15 mouse cellular contexts compared by ENCODE assay signal in the genomic region with DNA sequence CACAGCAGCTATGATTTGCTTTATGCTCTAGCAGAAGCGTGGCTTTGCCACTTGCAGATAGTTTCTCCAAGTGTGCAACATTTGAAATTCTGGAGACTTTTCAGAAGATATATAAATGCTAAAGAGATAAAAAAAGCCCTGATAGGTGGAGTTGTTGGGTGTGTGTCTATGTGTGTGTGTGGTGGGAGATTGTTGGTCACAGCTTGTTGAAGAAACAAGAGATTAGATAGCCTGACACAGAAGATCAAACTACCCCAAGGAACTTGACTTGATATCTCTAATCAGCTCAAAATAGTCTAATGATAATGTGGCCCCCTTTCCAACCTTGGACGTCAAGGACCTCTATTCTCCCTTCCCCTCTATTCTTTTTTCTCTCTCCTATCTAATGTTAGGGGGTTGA.
"Had no signal": no experiment of that assay in that cellular context is flagged by ENCODE, and none has a peak within 500 bp of the region (broad histone marks: within the 10 kb centered on the region; RNA-seq: fewer than 3 reads in every experiment).

No protein-coding gene starts in this region.

- H3K27ac ChIP-seq: left cerebral cortex, adult 2 months; limb, embryonic 10.5 days; midbrain, embryonic 12.5 days; neural tube, embryonic 13.5 days had no signal

- H3K27me3 ChIP-seq: megakaryocyte, embryonic 14.5 days; midbrain, embryonic 12.5 days; neural tube, embryonic 13.5 days had no signal

- ATAC-seq: lung, postnatal 0 days; midbrain, embryonic 16.5 days had no signal

- H3K4me2 ChIP-seq: midbrain, embryonic 12.5 days; neural tube, embryonic 13.5 days had no signal

- DNase-seq: kidney, adult 18-20 months; kidney, postnatal 10 days; lung, adult 2 months; lung, postnatal 36 days; retina, postnatal 1 day; right cerebral cortex, postnatal 4 days; spleen, adult 18-20 months; thymus, postnatal 14 days had no signal

- H3K9ac ChIP-seq: midbrain, embryonic 12.5 days; neural tube, embryonic 13.5 days had no signal

- H3K9me3 ChIP-seq: limb, embryonic 10.5 days had no signal

- H3K4me3 ChIP-seq: left cerebral cortex, adult 2 months; limb, embryonic 10.5 days; megakaryocyte, embryonic 14.5 days; midbrain, embryonic 12.5 days; neural tube, embryonic 13.5 days had no signal
